Mouse (Mus musculus) cerebellum, adult 18-20 months (tissue): ENCODE measurements around the gene Strap.

Source experiments
- DNase-seq, 2 experiments: peaks; one replicate each; pipeline ENCODE4 v3.0.0; 2021

The Strap gene

GRCm38 (mm10) chr6:137783899-137784637 is 49.2 kb downstream of the Strap start:
- DNase-seq = no peak

- DNase-seq = no peak
These were observed 54.2 kb downstream of the Strap start for GRCm38 (mm10) chr6:137788976-137789590.

GRCm38 (mm10) chr6:137789658-137790057 is 54.8 kb downstream of the Strap start:
- no peak for DNase-seq

- no peak for DNase-seq
These were observed 60.6 kb downstream of the Strap start for GRCm38 (mm10) chr6:137795494-137795893.

- no peak for DNase-seq
These were observed 62.0 kb downstream of the Strap start for GRCm38 (mm10) chr6:137796596-137797567.

GRCm38 (mm10) chr6:137799253-137799652 is 64.4 kb downstream of the Strap start:
- no peak for DNase-seq
